Mouse (Mus musculus): ENCODE results near the gene Pold2.

Pold2 gene

GRCm38 (mm10) chr11:5877921-5878526, at the start of gene Pold2:
Gene Pold2, minus strand, starts transcription at chr11:5878292.
- DNase-seq, result peak; percentile 94 to 95

GRCm38 (mm10) chr11:5926696-5927220, 48.7 kb upstream of the Pold2 start:
- no peak for DNase-seq

- no peak for DNase-seq
These were observed 46.6 kb upstream of the Pold2 start for GRCm38 (mm10) chr11:5924699-5925098.

DNA sequence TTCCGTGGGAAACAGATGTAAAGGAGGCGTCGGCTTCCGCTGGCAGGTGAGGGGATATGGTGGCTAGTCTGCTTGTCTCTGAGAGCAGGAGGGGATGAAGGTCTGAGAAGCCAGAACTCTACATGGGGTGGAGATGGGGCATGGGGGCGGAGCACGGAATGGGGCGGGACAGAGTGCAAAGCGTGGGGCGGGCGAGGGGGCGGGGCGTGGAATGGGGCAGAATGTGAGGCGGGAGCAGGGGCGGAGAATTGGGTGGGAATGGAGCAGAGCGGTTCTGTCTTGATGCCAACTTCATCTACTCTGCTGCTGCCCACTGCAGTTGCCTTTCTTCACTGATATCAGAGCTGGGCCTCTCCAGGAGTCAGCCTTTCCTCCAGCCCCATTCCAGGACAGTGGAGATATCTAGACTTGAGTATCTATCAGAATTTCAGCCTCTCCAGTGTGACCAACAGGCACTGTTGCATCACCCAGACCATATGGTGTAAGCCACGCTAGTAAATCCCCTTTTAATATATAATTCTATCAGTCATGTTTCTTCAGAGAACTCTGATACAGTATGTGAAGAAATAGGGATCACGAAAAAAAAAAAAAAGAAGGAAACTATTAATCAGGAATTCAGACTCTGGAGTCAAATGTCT, 42.4 kb upstream of the Pold2 start:
- no peak for DNase-seq

DNA sequence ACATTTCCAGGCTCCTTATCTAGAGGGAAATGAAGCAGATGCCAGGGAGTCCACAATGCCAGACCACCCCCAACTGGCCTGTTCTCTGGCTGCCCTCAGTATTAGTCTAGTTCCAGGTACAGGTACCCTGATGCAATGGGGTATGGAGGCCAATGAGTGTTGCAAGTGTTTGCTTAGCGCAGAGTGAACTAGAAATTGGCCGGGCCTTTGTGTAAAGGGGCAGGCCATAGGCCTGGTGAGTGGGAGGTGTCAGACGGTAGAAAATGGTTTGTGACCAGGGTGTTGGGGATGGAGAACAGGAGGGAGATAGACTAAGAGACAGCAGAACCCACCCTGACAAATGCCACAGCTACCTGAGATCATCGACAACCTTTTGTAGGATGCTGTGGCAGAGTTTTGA, 41.5 kb upstream of the Pold2 start:
- no peak for DNase-seq

GRCm38 (mm10) chr11:5918111-5918510, 40.0 kb upstream of the Pold2 start:
- DNase-seq, result no peak

DNA sequence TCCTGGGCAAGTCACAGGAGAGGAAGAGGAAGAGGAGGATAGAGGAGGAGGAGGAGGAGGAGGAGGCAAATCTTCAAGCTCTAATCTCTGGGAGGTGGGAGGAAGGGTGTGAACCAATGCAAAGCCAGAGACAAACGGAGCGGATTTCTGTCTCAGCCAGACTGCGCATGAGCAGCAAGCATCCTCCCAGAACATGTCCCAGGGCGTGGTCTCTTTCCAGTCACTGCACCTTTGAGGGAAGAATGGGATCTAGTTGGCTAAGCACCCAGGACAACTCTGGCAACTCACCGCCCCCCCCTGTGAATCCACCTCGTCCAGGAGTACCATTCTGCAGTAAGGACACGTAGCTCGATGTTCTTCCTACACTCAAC, 38.1 kb upstream of the Pold2 start:
- no peak for DNase-seq

DNA sequence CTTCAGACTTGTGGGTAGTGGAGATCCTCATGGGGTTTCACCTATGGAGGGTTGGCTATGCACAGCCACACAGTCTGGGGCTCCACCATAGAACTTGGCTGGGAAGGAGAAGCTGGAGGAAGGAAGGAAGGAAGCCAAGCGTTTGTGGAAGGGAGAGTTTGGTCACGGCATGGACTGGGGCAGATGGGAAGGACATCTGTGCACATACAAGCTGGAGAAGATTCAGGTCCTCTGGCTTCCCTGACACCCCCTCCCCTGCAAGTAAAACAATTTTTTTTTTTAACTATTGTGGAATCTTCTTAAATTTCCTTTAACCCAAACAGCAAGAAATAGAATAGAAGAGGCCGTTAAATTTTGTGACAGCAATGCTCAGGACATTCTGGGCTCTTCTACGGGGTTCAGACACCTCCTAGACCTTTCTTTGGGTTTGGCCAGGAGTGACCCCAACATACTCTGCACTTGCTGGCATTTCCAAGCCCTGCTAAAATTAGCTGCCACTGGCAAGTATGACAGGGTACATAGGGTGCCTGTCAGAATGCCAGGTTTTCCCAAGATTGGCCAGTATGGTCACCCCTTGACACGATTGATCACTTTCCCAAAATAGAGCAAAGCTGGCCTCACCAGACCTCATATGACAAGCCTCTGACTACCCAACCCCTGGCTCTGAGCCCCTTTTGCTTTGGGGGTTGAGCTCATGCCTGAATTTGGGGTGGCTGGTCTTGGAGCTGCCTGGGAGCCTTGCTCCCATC, 37.5 kb upstream of the Pold2 start:
- DNase-seq, result no peak

- DNase-seq, result no peak
These were observed 36.8 kb upstream of the Pold2 start for GRCm38 (mm10) chr11:5914940-5915339.

- no peak for DNase-seq
These were observed 35.8 kb upstream of the Pold2 start for GRCm38 (mm10) chr11:5913936-5914335.

DNA sequence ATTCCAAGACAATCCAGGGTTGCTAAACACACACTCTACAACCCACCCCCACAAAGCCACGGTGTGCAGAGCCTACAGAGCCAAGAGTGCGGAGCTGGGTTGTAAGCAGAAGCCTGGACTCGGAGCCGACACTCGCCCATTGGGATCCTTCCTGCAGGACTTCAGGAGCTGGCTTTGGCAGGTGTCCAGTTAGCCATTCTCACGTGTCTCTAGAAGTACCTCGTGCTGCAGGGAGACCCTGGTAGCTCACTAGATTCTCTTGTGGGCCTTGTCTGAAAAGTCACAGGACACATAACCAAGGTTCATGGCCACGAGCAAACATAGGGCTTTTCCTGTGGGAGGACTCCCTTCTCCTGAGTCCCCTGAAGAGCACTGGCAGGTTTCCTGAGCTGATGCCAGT, 35.2 kb upstream of the Pold2 start:
- no peak for DNase-seq

DNA sequence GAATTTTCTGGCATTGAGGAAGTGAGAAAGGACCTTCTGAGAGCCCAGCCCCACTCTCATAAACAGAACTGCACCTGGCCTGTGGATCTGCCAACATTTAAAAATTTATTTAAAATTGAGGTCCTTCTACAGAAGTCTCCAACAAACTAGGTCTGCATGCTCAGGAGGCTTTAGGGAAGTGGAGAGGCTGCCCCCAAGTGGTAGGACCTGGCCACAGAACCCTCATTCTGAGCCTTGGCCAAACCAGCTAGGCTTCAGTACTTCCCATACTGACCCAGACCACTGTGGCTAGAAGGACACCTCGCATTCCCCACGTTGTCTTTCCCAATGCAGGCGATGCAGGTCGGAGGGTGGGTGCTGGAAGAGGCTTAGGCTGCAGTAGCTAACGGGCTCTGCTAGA, 34.5 kb upstream of the Pold2 start:
- peak in 1 of 2 experiments; percentile 50 for DNase-seq

DNA sequence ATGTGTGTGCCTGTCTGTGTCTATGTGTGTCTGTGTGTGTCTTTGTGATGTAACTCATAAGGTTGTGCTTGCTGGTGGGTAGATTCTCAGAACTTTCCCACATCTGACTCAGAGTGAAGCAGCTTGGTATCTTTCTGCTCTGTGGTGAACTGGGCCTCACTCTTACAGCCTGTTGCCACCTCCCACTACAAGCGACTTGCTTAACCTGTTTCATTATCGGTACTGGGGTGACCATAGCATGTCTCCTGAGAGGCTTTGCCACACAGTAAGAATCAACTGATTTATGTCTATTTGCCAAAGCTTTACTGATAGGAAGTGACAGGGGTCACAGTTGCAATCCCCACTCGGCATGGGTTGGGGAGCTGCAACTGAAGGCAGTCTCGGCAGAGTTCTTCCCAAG, 30.6 kb upstream of the Pold2 start:
- no peak for DNase-seq

DNA sequence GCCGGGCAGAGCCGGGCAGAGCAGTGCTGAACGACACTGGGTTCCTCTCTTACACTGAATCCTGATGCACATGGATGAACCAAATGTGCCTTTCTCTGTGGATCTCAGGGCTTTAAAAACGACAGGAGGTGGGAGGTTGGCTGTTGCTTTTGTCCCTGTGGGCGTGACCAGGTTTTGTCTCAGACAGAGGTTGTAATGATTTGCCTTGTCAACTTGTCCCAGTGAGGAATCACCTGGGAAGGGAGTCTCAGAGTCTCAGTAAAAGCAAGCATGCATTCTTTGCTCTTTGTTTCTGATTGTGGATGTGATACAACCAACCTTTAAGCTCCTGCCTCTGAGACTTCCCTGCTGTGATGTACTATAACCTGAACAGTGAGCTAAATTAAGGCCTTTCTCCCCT, 29.0 kb upstream of the Pold2 start:
- no peak for DNase-seq

- no peak for DNase-seq
These were observed 27.9 kb upstream of the Pold2 start for GRCm38 (mm10) chr11:5905778-5906518.

DNA sequence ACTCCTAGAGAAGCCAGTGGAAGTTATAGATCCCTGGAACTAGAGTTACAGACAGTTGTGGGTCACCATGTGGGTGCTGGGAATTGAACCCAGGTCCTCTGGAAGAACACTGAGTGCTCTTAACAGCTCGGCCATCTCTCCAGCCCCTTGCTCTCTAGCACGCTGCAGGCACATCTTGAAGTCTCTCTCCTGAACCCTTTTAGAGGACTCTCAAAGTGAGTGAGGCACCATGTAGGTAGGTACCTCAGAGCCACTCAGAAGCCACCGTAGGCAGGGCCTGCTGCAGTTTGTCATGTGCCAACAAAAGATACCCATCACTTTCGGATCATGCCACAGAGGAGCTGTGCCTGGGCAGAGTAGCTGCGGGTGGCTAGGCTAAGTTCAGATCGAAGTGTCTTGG, 26.8 kb upstream of the Pold2 start:
- no peak for DNase-seq

GRCm38 (mm10) chr11:5904357-5904756, 26.3 kb upstream of the Pold2 start:
- DNase-seq, result no peak

DNA sequence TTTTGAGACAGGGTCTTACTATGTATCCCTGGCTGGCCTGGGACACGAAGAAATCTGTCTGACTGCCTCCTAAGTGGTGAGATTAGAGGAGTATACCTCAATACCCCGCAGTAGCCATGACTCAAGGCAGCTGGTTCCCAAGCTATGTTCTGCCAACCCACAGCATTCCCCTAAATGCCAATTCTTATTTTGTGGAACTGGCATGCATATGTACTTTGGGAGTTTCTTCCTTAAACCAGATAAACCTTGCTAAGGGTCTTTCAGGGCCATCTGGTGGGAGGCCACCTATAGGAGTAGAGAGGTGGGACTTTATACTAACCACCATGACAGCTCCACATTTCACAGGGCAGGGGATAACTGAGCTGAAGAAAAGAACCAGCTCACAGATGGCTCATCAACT, 25.8 kb upstream of the Pold2 start:
- DNase-seq, result no peak

DNA sequence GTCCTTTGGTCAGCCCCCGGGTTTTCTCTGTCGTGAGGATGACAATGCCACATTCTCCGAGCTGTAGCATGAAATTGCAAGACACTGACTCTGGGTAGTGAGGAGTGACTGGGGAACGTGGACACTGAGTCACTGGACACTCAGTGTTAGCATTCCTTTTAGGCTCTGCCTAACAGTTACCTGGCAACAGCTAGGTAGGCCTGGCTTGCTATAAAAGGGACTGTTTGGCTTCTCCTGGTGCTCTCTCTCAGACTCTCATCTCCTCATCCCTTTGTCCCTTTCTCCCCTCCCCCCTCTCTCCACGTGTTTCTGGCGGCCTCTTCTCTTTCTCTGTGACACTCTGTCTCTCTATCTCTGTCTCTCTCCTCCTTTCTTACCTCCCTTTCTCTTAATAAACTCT, 24.3 kb upstream of the Pold2 start:
- no peak for DNase-seq

GRCm38 (mm10) chr11:5901950-5902349, 23.9 kb upstream of the Pold2 start:
- DNase-seq, result no peak

- no peak for DNase-seq
These were observed 23.2 kb upstream of the Pold2 start for GRCm38 (mm10) chr11:5901320-5901719.

DNA sequence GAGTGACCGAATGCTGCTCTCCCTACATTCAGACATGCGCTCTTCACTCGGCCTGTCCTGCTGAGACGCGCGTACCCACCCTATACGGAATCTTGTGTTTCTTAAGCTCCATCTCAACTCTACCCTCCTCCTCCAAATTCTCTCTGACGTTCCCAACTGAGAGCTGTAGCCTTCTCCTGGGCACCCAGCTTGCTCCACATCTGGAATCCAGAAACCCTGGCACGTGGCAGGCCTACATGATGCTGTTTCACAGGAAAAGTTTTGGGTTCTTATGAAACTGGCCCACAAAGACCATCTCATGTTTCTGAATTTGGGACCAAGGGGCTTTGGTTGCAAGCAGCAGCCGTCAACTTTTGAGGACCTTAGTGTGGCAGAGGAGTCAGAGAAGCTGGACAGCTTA, 21.2 kb upstream of the Pold2 start:
- no peak for DNase-seq

DNA sequence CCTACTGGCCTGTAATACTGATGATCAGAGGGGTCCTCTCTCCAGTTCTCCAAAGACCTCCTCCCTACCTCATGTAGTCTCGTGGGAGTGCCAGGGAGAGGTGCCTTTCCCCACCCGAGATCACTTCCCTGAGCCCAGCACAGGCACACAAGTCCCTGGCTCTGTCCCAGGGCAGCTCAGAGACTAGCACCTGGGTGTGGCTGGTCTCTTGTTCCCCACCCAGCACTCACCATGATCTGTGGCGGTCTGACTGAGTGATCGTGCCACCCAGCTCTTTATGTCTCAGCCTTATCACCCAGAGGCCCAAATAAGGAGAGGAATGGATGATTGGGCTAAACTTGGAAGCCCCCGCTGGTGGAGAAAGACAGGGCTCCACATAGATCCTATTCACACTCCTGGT, 20.4 kb upstream of the Pold2 start, which contains the start of gene Myl7:
Gene Myl7, minus strand, starts transcription at position 252 of the 400 bp plus-strand sequence.
- DNase-seq, result no peak
